Mouse (Mus musculus): Measurements from ENCODE around the gene Cdh13.

GRCm38 (mm10) chr8:118709366-118709765, 425.8 kb downstream of the Cdh13 start:
- TF ChIP-seq POLR2A (IDR thresholded peaks at IDR 0.05; ENCODE audit: control insufficient read depth, low read depth, low read length) (no peak), CTCF (IDR thresholded peaks at IDR 0.05; ENCODE audit: control insufficient read depth, insufficient read depth, insufficient replicate concordance, low read depth, low read length) (no peak)
